Mouse (Mus musculus): ENCODE results near the gene Tmem115. TPM values are rescaled to one million over a fixed set of nuclear protein-coding genes. Genes with fewer than 3 reads are reported as not detected.

Gene Tmem115
- polyA plus RNA-seq, 1 experiment: 43.4 TPM

GRCm38 (mm10) chr9:107550491-107551116 lies 16.9 kb downstream of the Tmem115 start:
- no peak for TF ChIP-seq USF1 (IDR thresholded peaks at IDR 0.05; ENCODE audit: low read depth)
- no peak for TF ChIP-seq MYOG (IDR thresholded peaks at IDR 0.05; ENCODE audit: control insufficient read depth in 1 of 3, insufficient read depth in 1 of 3, insufficient read length in 2 of 3, low read depth in 2 of 3)
- no peak for TF ChIP-seq MYOD1 (IDR thresholded peaks at IDR 0.05; ENCODE audit: control insufficient read depth in 1 of 3, insufficient read length in 2 of 3, low read depth in 2 of 3)
- TF ChIP-seq MAX (IDR thresholded peaks at IDR 0.05; ENCODE audit: low read depth): no peak
- no peak for TF ChIP-seq POLR2A (IDR thresholded peaks at IDR 0.05; ENCODE audit: insufficient read length, low read depth)
- TF ChIP-seq REST (IDR thresholded peaks at IDR 0.05; ENCODE audit: insufficient read depth, insufficient read length): no peak
- TF ChIP-seq TCF12 (IDR thresholded peaks at IDR 0.05; ENCODE audit: insufficient read depth, poor library complexity, severe bottlenecking): no peak
- no peak for TF ChIP-seq SRF (IDR thresholded peaks at IDR 0.05; ENCODE audit: control insufficient read depth, insufficient read length, low read depth)
- no peak for TF ChIP-seq POLR2AphosphoS2 (IDR thresholded peaks at IDR 0.05; ENCODE audit: insufficient read length, low read depth)
- Histone ChIP-seq H3K36me3 (ENCODE audit: control insufficient read depth, insufficient read depth) (no peaks in the 10 kb centered on the region), H3ac (ENCODE audit: control insufficient read depth, insufficient read length) (no peak overlapping the region), H3K4me3 (peak overlapping the region; percentile 96), H3K79me2 (ENCODE audit: control insufficient read depth, insufficient read depth) (peaks cover 22% of the 10 kb centered on the region), H3K27me3 (ENCODE audit: control insufficient read depth, insufficient read depth, insufficient read length) (no peaks in the 10 kb centered on the region), H3K4me2 (ENCODE audit: low read depth) (peak overlapping the region; percentile 85)

- H3K79me2 ChIP-seq (ENCODE audit: control insufficient read depth, insufficient read depth): peaks cover 29% of the 10 kb centered on the region
- no peaks in the 10 kb centered on the region for H3K36me3 ChIP-seq (ENCODE audit: control insufficient read depth, insufficient read depth)
- peak within 1 kb of the TSS; percentile 85 for H3K4me2 ChIP-seq (ENCODE audit: low read depth)
- TF ChIP-seq MYOD1 (IDR thresholded peaks at IDR 0.05; ENCODE audit: control insufficient read depth in 1 of 3, insufficient read length in 2 of 3, low read depth in 2 of 3) (peak in 1 of 3 experiments; percentile 13), SRF (IDR thresholded peaks at IDR 0.05; ENCODE audit: control insufficient read depth, insufficient read length, low read depth) (no peak), MAX (IDR thresholded peaks at IDR 0.05; ENCODE audit: low read depth) (peak; percentile 40), USF1 (IDR thresholded peaks at IDR 0.05; ENCODE audit: low read depth) (no peak), CEBPB (IDR thresholded peaks at IDR 0.05; ENCODE audit: insufficient read depth, poor library complexity, severe bottlenecking) (no peak), MYOG (IDR thresholded peaks at IDR 0.05; ENCODE audit: control insufficient read depth in 1 of 3, insufficient read depth in 1 of 3, insufficient read length in 2 of 3, low read depth in 2 of 3) (peak in 1 of 3 experiments; percentile 53), POLR2AphosphoS2 (IDR thresholded peaks at IDR 0.05; ENCODE audit: insufficient read length, low read depth) (peak; percentile 56), TCF3 (IDR thresholded peaks at IDR 0.05; ENCODE audit: insufficient read length, low read depth) (no peak), POLR2A (IDR thresholded peaks at IDR 0.05; ENCODE audit: insufficient read length, low read depth) (peak; percentile 90), TCF12 (IDR thresholded peaks at IDR 0.05; ENCODE audit: insufficient read depth, poor library complexity, severe bottlenecking) (no peak), REST (IDR thresholded peaks at IDR 0.05; ENCODE audit: insufficient read depth, insufficient read length) (no peak), E2F4 (IDR thresholded peaks at IDR 0.05; ENCODE audit: insufficient read depth) (no peak)
- peak within 1 kb of the TSS; percentile 96 for H3K4me3 ChIP-seq
- peak within 1 kb of the TSS; percentile 21 for H3ac ChIP-seq (ENCODE audit: control insufficient read depth, insufficient read length)
- no peaks in the 10 kb centered on the region for H3K27me3 ChIP-seq (ENCODE audit: control insufficient read depth, insufficient read depth, insufficient read length)
Measured at GRCm38 (mm10) chr9:107551117-107551889, 17.6 kb downstream of the Tmem115 start, which contains the start of gene Rassf1. TSS of gene Rassf1 (plus strand) at chr9:107551555.

GRCm38 (mm10) chr9:107551890-107552355 lies 18.2 kb downstream of the Tmem115 start:
- Histone ChIP-seq H3K4me3 (peak overlapping the region; percentile 96), H3K27me3 (ENCODE audit: control insufficient read depth, insufficient read depth, insufficient read length) (no peaks in the 10 kb centered on the region), H3ac (ENCODE audit: control insufficient read depth, insufficient read length) (peak overlapping the region; percentile 21), H3K4me2 (ENCODE audit: low read depth) (peak overlapping the region; percentile 85), H3K79me2 (ENCODE audit: control insufficient read depth, insufficient read depth) (peaks cover 35% of the 10 kb centered on the region), H3K36me3 (ENCODE audit: control insufficient read depth, insufficient read depth) (no peaks in the 10 kb centered on the region)
- no peak for TF ChIP-seq POLR2A (IDR thresholded peaks at IDR 0.05; ENCODE audit: insufficient read length, low read depth)
- TF ChIP-seq MAX (IDR thresholded peaks at IDR 0.05; ENCODE audit: low read depth): no peak
- TF ChIP-seq CEBPB (IDR thresholded peaks at IDR 0.05; ENCODE audit: insufficient read depth, poor library complexity, severe bottlenecking): no peak
- TF ChIP-seq SRF (IDR thresholded peaks at IDR 0.05; ENCODE audit: control insufficient read depth, insufficient read length, low read depth): no peak

DNA sequence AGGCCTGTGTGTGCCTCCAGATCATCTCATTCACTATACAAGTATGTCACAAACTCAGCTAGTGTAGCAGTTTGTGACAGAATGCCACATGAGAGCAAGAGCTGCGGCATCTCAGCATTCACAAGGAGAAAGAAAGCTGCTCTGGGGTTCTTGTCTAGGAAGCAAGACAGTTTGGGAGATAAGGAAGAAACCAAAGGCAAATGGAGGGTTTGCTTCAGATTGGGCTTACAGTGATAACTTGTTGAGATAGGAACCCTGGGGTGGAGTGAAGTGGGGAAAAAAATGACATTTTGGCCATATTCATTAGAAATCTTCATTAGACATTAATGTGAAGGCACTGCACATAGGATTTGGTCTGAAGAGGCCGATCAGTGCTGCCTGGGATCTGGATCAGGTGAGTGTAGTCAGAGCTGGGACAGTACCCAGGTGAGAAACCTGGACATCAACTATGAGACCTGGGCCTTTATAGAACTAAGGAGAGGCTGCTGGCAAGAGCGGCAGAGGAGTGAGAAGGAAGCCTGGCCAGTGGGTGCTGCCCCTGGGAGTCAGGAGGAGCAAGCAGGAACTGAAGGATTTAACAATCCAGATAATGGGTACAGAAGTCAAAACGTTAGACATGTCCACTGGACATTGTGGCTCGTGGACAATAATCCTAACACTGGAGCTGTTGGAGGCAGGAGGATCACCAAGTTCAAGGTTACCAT lies 19.1 kb downstream of the Tmem115 start:
- Histone ChIP-seq H3K79me2 (ENCODE audit: control insufficient read depth, insufficient read depth) (peaks cover 44% of the 10 kb centered on the region), H3K36me3 (ENCODE audit: control insufficient read depth, insufficient read depth) (peaks cover 8% of the 10 kb centered on the region), H3K4me3 (peak overlapping the region; percentile 96), H3K4me2 (ENCODE audit: low read depth) (peak overlapping the region; percentile 85), H3ac (ENCODE audit: control insufficient read depth, insufficient read length) (no peak overlapping the region), H3K27me3 (ENCODE audit: control insufficient read depth, insufficient read depth, insufficient read length) (no peaks in the 10 kb centered on the region)
- TF ChIP-seq TCF3 (IDR thresholded peaks at IDR 0.05; ENCODE audit: insufficient read length, low read depth) (no peak), E2F4 (IDR thresholded peaks at IDR 0.05; ENCODE audit: insufficient read depth) (no peak), REST (IDR thresholded peaks at IDR 0.05; ENCODE audit: insufficient read depth, insufficient read length) (no peak), TCF12 (IDR thresholded peaks at IDR 0.05; ENCODE audit: insufficient read depth, poor library complexity, severe bottlenecking) (no peak), POLR2AphosphoS2 (IDR thresholded peaks at IDR 0.05; ENCODE audit: insufficient read length, low read depth) (no peak), MAX (IDR thresholded peaks at IDR 0.05; ENCODE audit: low read depth) (no peak), SRF (IDR thresholded peaks at IDR 0.05; ENCODE audit: control insufficient read depth, insufficient read length, low read depth) (no peak), MYOG (IDR thresholded peaks at IDR 0.05; ENCODE audit: control insufficient read depth in 1 of 3, insufficient read depth in 1 of 3, insufficient read length in 2 of 3, low read depth in 2 of 3) (no peak), USF1 (IDR thresholded peaks at IDR 0.05; ENCODE audit: low read depth) (no peak), MYOD1 (IDR thresholded peaks at IDR 0.05; ENCODE audit: control insufficient read depth in 1 of 3, insufficient read length in 2 of 3, low read depth in 2 of 3) (no peak), POLR2A (IDR thresholded peaks at IDR 0.05; ENCODE audit: insufficient read length, low read depth) (no peak), CEBPB (IDR thresholded peaks at IDR 0.05; ENCODE audit: insufficient read depth, poor library complexity, severe bottlenecking) (no peak)
